Mouse (Mus musculus): ENCODE measurements around the gene Ifnl3. TPM values are rescaled to one million over a fixed set of nuclear protein-coding genes. Genes with fewer than 3 reads are reported as not detected.
A peak's percentile ranks its signal among the peaks of the same experiment; 100 is the strongest.

The Ifnl3 gene
- total RNA-seq, 1 experiment, result not detected

DNA sequence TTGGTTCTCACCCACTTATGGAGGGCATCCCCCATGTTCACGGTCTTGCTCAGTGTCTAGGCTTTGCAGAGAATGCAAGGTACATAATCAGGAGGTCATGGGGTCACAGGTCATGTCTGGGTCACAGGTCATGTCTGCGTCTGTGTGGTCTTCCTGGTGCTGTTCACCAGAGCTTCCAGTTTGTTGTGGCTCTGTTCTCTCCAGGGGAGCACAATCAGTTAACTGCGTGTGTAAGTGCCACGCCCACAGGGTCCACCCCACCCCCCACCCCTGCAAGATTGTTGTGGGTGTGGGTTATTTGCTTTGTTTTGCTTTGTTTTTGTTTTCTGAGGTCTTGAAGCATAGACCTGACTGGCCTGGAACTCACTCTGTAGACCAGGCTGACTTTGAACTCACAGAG is 38.4 kb upstream of the Ifnl3 start:
- in situ Hi-C loops (cut with MboI; ENCODE audit: low sequenced_read_pairs in 2 of 2, unreplicated experiment in 2 of 2), result no loop called here
- Histone ChIP-seq H3K4me1 (ENCODE audit: control insufficient read depth in 2 of 2, insufficient read depth in 2 of 2, low read length in 2 of 2, poor library complexity in 1 of 2) (peaks cover 0 to 12% of the 10 kb centered on the region in 2 experiments; a peak in 2 of 4 replicates), H3K27ac (ENCODE audit: insufficient read depth, low read depth, low read length, poor library complexity, severe bottlenecking) (no peak overlapping the region), H3K9ac (ENCODE audit: insufficient read depth, low read depth, low read length, poor library complexity, severe bottlenecking) (no peak overlapping the region), H3K4me3 (ENCODE audit: insufficient read depth in 1 of 2, low read depth in 1 of 2, low read length in 2 of 2, poor library complexity in 1 of 2, severe bottlenecking in 1 of 2) (no peak overlapping the region), H3K9me3 (ENCODE audit: control insufficient read depth, insufficient read depth, low read depth, low read length) (no peaks in the 10 kb centered on the region), H3K36me3 (ENCODE audit: control insufficient read depth, insufficient read depth, low read length, poor library complexity, severe bottlenecking) (no peaks in the 10 kb centered on the region)
- no peak for TF ChIP-seq MAFK (IDR thresholded peaks at IDR 0.05; ENCODE audit: insufficient read depth, low read depth, low read length)
- no peak for TF ChIP-seq CHD2 (IDR thresholded peaks at IDR 0.05; ENCODE audit: low read depth, low read length)
- no peak for TF ChIP-seq ZNF384 (IDR thresholded peaks at IDR 0.05; ENCODE audit: low read depth, low read length)
- no peak for TF ChIP-seq ZC3H11A (IDR thresholded peaks at IDR 0.05; ENCODE audit: borderline replicate concordance, low read depth, low read length)
- TF ChIP-seq HCFC1 (IDR thresholded peaks at IDR 0.05; ENCODE audit: borderline replicate concordance, insufficient read depth, low read length), result no peak
- DNase-seq (ENCODE audit: low read depth, low spot score), result no peak

DNA sequence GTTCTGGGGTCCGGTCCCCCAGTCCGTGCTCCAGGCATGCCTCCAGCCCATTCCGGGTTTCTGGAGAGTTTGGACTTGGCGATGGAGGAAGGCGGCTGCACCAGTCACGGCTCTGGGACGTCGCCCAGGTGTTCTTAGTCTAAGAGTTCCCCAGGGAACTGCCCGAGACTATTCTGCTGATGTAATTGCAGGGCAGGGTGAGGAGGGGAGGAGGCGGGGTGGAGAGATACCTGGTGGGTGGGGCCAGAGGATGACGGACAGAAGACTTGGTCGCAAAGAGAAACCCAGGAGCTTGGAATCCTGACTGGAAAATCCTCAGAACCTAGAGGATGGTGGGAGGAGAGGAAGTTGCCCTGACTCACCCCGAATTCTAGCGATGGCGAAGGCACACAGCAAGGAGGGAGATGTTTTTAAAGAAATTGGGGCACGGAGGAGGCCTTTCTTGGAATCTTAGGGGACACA is 34.6 kb upstream of the Ifnl3 start:
- TF ChIP-seq CHD2 (IDR thresholded peaks at IDR 0.05; ENCODE audit: low read depth, low read length), result no peak
- TF ChIP-seq ZC3H11A (IDR thresholded peaks at IDR 0.05; ENCODE audit: borderline replicate concordance, low read depth, low read length), result no peak
- DNase-seq (ENCODE audit: low read depth, low spot score), result peak; percentile 86
- H3K4me3 ChIP-seq (ENCODE audit: insufficient read depth in 1 of 2, low read depth in 1 of 2, low read length in 2 of 2, poor library complexity in 1 of 2, severe bottlenecking in 1 of 2), result peak overlapping the region; percentile 63 to 73
- no peaks in the 10 kb centered on the region for H3K9me3 ChIP-seq (ENCODE audit: control insufficient read depth, insufficient read depth, low read depth, low read length)
- in situ Hi-C loops (cut with MboI; ENCODE audit: low sequenced_read_pairs in 2 of 2, unreplicated experiment in 2 of 2), result no loop called here
- no peaks in the 10 kb centered on the region for H3K36me3 ChIP-seq (ENCODE audit: control insufficient read depth, insufficient read depth, low read length, poor library complexity, severe bottlenecking)
- H3K9ac ChIP-seq (ENCODE audit: insufficient read depth, low read depth, low read length, poor library complexity, severe bottlenecking), result peak overlapping the region; percentile 84
- peak overlapping the region; percentile 73; the same call in 1 of the 2 replicates for H3K27ac ChIP-seq (ENCODE audit: insufficient read depth, low read depth, low read length, poor library complexity, severe bottlenecking)
- H3K4me1 ChIP-seq (ENCODE audit: control insufficient read depth in 2 of 2, insufficient read depth in 2 of 2, low read length in 2 of 2, poor library complexity in 1 of 2), result peaks cover 0 to 7% of the 10 kb centered on the region in 2 experiments; a peak in 3 of 4 replicates

DNA sequence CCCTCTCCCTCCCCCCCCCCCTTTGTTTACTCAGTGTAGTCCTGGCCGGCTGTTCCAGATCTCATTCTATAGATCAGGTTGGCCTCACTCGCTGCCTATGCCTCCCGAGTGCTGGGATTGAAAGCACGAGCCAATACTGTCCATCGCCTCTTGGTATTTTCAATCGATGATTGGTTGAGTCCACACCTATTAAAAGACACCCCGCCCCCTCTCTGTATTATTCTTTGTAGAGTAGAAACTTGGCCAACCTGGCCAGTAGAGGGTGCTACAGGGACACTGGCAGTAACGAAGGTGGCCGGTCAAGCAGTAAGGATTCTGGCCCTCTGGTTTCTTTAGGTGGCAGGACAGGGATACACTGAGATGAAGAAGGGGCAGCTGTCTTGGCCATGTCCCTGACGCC is 32.2 kb upstream of the Ifnl3 start:
- TF ChIP-seq ZNF384 (IDR thresholded peaks at IDR 0.05; ENCODE audit: low read depth, low read length) (no peak), CHD2 (IDR thresholded peaks at IDR 0.05; ENCODE audit: low read depth, low read length) (no peak), ZC3H11A (IDR thresholded peaks at IDR 0.05; ENCODE audit: borderline replicate concordance, low read depth, low read length) (peak; percentile 19; the same call in 1 of the 2 replicates), HCFC1 (IDR thresholded peaks at IDR 0.05; ENCODE audit: borderline replicate concordance, insufficient read depth, low read length) (no peak)
- peak; percentile 98 for DNase-seq (ENCODE audit: low read depth, low spot score)
- H3K27ac ChIP-seq (ENCODE audit: insufficient read depth, low read depth, low read length, poor library complexity, severe bottlenecking), result no peak overlapping the region
- in situ Hi-C loops (cut with MboI; ENCODE audit: low sequenced_read_pairs in 2 of 2, unreplicated experiment in 2 of 2), result no loop called here
- peaks cover 0 to 5% of the 10 kb centered on the region in 2 experiments; a peak in 2 of 4 replicates for H3K4me1 ChIP-seq (ENCODE audit: control insufficient read depth in 2 of 2, insufficient read depth in 2 of 2, low read length in 2 of 2, poor library complexity in 1 of 2)
- H3K9me3 ChIP-seq (ENCODE audit: control insufficient read depth, insufficient read depth, low read depth, low read length), result no peaks in the 10 kb centered on the region
- peak overlapping the region; percentile 72 for H3K9ac ChIP-seq (ENCODE audit: insufficient read depth, low read depth, low read length, poor library complexity, severe bottlenecking)
- no peaks in the 10 kb centered on the region for H3K36me3 ChIP-seq (ENCODE audit: control insufficient read depth, insufficient read depth, low read length, poor library complexity, severe bottlenecking)
- peak overlapping the region; percentile 59 to 60 for H3K4me3 ChIP-seq (ENCODE audit: insufficient read depth in 1 of 2, low read depth in 1 of 2, low read length in 2 of 2, poor library complexity in 1 of 2, severe bottlenecking in 1 of 2)

DNA sequence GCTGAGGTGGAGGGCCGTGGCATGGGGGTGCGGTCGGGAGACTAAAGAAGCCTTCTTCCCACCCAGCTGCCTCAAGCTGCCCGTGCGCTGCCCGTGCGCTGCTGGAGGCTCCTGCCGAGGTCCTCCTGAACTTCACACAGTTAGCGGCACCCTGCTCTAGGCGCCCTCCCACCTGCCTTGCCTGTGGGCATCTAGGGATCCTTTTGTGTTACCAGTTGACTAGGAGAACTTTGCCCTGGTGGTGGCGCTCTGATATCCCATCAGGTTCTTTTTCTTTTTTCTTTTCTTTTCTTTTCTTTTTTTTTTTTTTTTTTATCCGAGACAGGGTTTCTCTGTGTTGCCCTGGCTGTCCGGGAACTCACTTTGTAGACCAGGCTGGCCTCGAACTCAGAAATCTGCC is 31.7 kb upstream of the Ifnl3 start:
- H3K9ac ChIP-seq (ENCODE audit: insufficient read depth, low read depth, low read length, poor library complexity, severe bottlenecking), result peak overlapping the region; percentile 72
- H3K4me3 ChIP-seq (ENCODE audit: insufficient read depth in 1 of 2, low read depth in 1 of 2, low read length in 2 of 2, poor library complexity in 1 of 2, severe bottlenecking in 1 of 2), result peak overlapping the region; percentile 59 to 60
- H3K9me3 ChIP-seq (ENCODE audit: control insufficient read depth, insufficient read depth, low read depth, low read length), result no peaks in the 10 kb centered on the region
- peaks cover 0 to 5% of the 10 kb centered on the region in 2 experiments; a peak in 2 of 4 replicates for H3K4me1 ChIP-seq (ENCODE audit: control insufficient read depth in 2 of 2, insufficient read depth in 2 of 2, low read length in 2 of 2, poor library complexity in 1 of 2)
- 0 out of 2 replicates have a peak, but pooled peaks have one; percentile 61 for TF ChIP-seq ZNF384 (IDR thresholded peaks at IDR 0.05; ENCODE audit: low read depth, low read length)
- no peak for TF ChIP-seq HCFC1 (IDR thresholded peaks at IDR 0.05; ENCODE audit: borderline replicate concordance, insufficient read depth, low read length)
- TF ChIP-seq MAFK (IDR thresholded peaks at IDR 0.05; ENCODE audit: insufficient read depth, low read depth, low read length), result no peak
- no peak for TF ChIP-seq ZC3H11A (IDR thresholded peaks at IDR 0.05; ENCODE audit: borderline replicate concordance, low read depth, low read length)
- TF ChIP-seq CHD2 (IDR thresholded peaks at IDR 0.05; ENCODE audit: low read depth, low read length), result no peak
- no peaks in the 10 kb centered on the region for H3K36me3 ChIP-seq (ENCODE audit: control insufficient read depth, insufficient read depth, low read length, poor library complexity, severe bottlenecking)
- peak; percentile 42 for DNase-seq (ENCODE audit: low read depth, low spot score)
- H3K27ac ChIP-seq (ENCODE audit: insufficient read depth, low read depth, low read length, poor library complexity, severe bottlenecking), result no peak overlapping the region
- in situ Hi-C loops (cut with MboI; ENCODE audit: low sequenced_read_pairs in 2 of 2, unreplicated experiment in 2 of 2), result no loop called here

DNA sequence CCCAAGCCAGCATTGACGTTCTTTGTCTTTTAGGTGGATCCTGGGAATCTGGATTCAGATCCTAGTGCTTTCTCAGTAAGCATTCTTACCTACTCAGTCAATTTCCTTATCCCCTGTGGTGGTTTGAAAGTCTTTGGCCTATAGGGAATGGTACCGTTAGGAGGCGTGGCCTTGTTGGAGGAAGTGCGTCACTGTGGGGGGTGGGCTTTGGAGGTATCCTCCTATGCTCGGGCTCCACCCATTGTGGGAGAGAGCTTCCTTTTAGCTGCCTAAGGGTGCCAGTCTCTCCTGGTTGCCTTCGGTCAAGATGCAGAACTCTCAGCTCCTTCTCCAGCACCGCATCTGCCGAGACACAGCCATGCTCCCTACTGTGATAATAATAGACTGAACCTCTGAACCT is 30.3 kb upstream of the Ifnl3 start:
- H3K9me3 ChIP-seq (ENCODE audit: control insufficient read depth, insufficient read depth, low read depth, low read length), result no peaks in the 10 kb centered on the region
- TF ChIP-seq MAFK (IDR thresholded peaks at IDR 0.05; ENCODE audit: insufficient read depth, low read depth, low read length) (no peak), ZC3H11A (IDR thresholded peaks at IDR 0.05; ENCODE audit: borderline replicate concordance, low read depth, low read length) (no peak), CHD2 (IDR thresholded peaks at IDR 0.05; ENCODE audit: low read depth, low read length) (no peak), HCFC1 (IDR thresholded peaks at IDR 0.05; ENCODE audit: borderline replicate concordance, insufficient read depth, low read length) (no peak), ZNF384 (IDR thresholded peaks at IDR 0.05; ENCODE audit: low read depth, low read length) (no peak)
- H3K4me1 ChIP-seq (ENCODE audit: control insufficient read depth in 2 of 2, insufficient read depth in 2 of 2, low read length in 2 of 2, poor library complexity in 1 of 2), result peaks cover 0 to 13% of the 10 kb centered on the region in 2 experiments; a peak in 2 of 4 replicates
- DNase-seq (ENCODE audit: low read depth, low spot score), result peak; percentile 69
- peak overlapping the region; percentile 65; the same call in 1 of the 2 replicates for H3K9ac ChIP-seq (ENCODE audit: insufficient read depth, low read depth, low read length, poor library complexity, severe bottlenecking)
- in situ Hi-C loops (cut with MboI; ENCODE audit: low sequenced_read_pairs in 2 of 2, unreplicated experiment in 2 of 2), result no loop called here
- H3K36me3 ChIP-seq (ENCODE audit: control insufficient read depth, insufficient read depth, low read length, poor library complexity, severe bottlenecking), result no peaks in the 10 kb centered on the region
- peak overlapping the region; percentile 46 to 67 for H3K4me3 ChIP-seq (ENCODE audit: insufficient read depth in 1 of 2, low read depth in 1 of 2, low read length in 2 of 2, poor library complexity in 1 of 2, severe bottlenecking in 1 of 2)
- peak overlapping the region; percentile 7; the same call in 1 of the 2 replicates for H3K27ac ChIP-seq (ENCODE audit: insufficient read depth, low read depth, low read length, poor library complexity, severe bottlenecking)

Data from ES-E14 (cell line).